Mouse (Mus musculus): ENCODE data around the gene Hist1h4d.
A peak's percentile ranks its signal among the peaks of the same experiment; 100 is the strongest.

Gene Hist1h4d

GRCm38 (mm10) chr13:23593051-23593770, 11.8 kb downstream of the Hist1h4d start:
- DNase-seq (ENCODE audit: low read depth, low spot score) = no peak

GRCm38 (mm10) chr13:23595185-23595584, 13.8 kb downstream of the Hist1h4d start:
- DNase-seq (ENCODE audit: low read depth, low spot score) = no peak

GRCm38 (mm10) chr13:23595622-23596372, 14.4 kb downstream of the Hist1h4d start:
- no peak for DNase-seq (ENCODE audit: low read depth, low spot score)

GRCm38 (mm10) chr13:23597957-23598356, 16.6 kb downstream of the Hist1h4d start:
- no peak for DNase-seq (ENCODE audit: low read depth, low spot score)

GRCm38 (mm10) chr13:23603182-23603699, 21.8 kb downstream of the Hist1h4d start:
- DNase-seq (ENCODE audit: low read depth, low spot score) = no peak

GRCm38 (mm10) chr13:23604452-23604851, 23.1 kb downstream of the Hist1h4d start:
- no peak for DNase-seq (ENCODE audit: low read depth, low spot score)

- DNase-seq (ENCODE audit: low read depth, low spot score) = no peak
Measured at GRCm38 (mm10) chr13:23605052-23605451, 23.7 kb downstream of the Hist1h4d start.

- no peak for DNase-seq (ENCODE audit: low read depth, low spot score)
Measured at GRCm38 (mm10) chr13:23609209-23609608, 27.8 kb downstream of the Hist1h4d start.

GRCm38 (mm10) chr13:23609844-23610243, 28.4 kb downstream of the Hist1h4d start:
- no peak for DNase-seq (ENCODE audit: low read depth, low spot score)

- DNase-seq (ENCODE audit: low read depth, low spot score) = no peak
Measured at GRCm38 (mm10) chr13:23610393-23610792, 29.0 kb downstream of the Hist1h4d start.

GRCm38 (mm10) chr13:23611638-23612037, 30.2 kb downstream of the Hist1h4d start:
- DNase-seq (ENCODE audit: low read depth, low spot score) = no peak

GRCm38 (mm10) chr13:23620056-23620732, 38.8 kb downstream of the Hist1h4d start:
- no peak for DNase-seq (ENCODE audit: low read depth, low spot score)

- peak; percentile 99 for DNase-seq (ENCODE audit: low read depth, low spot score)
Measured at GRCm38 (mm10) chr13:23620733-23621531, 39.5 kb downstream of the Hist1h4d start, which contains the start of gene Hist1h2be. Gene Hist1h2be, minus strand, starts transcription at chr13:23621124.

- DNase-seq (ENCODE audit: low read depth, low spot score) = peak; percentile 92
Measured at GRCm38 (mm10) chr13:23621532-23622174, 40.3 kb downstream of the Hist1h4d start.

- peak; percentile 79 for DNase-seq (ENCODE audit: low read depth, low spot score)
Measured at GRCm38 (mm10) chr13:23622175-23622671, 40.8 kb downstream of the Hist1h4d start, which contains the start of gene Hist1h1e. Gene Hist1h1e, minus strand, starts transcription at chr13:23622558.

- no peak for DNase-seq (ENCODE audit: low read depth, low spot score)
Measured at GRCm38 (mm10) chr13:23622861-23623450, 41.6 kb downstream of the Hist1h4d start.

- no peak for DNase-seq (ENCODE audit: low read depth, low spot score)
Measured at GRCm38 (mm10) chr13:23630653-23631052, 49.3 kb downstream of the Hist1h4d start.

Measured in telencephalon, adult 2 months (tissue).